Mouse (Mus musculus) thymus, adult 2 months (tissue): ENCODE results near the gene Lefty1.
"Not testable (repeated sequence)": the region's sequence is repeated elsewhere in the genome, so short reads cannot be mapped to it uniquely, and the experiment has no call there.

Experiments used
- CTCF ChIP-seq: fragments of 200-500 bp; IDR thresholded peaks from 2 replicates; pipeline ENCODE4 v1.5.1; 2012; ENCODE audit warnings: mild to moderate bottlenecking, control low read depth, low read length, moderate library complexity, borderline replicate concordance; ENCODE audit not compliant: control insufficient read depth, poor library complexity, insufficient read depth; ENCODE audit errors: extremely low read depth
- POLR2A ChIP-seq: fragments of 200-500 bp; IDR thresholded peaks from 2 replicates; pipeline ENCODE4 v1.6.1; 2012; ENCODE audit warnings: mild to moderate bottlenecking, low read length, control low read depth, moderate library complexity; ENCODE audit not compliant: control insufficient read depth, poor library complexity, insufficient read depth; ENCODE audit errors: extremely low read depth

GRCm38 (mm10) chr1:180937631-180938030, 2.8 kb downstream of the Lefty1 start:
- TF ChIP-seq CTCF, result 0 out of 2 replicates have a peak, but pooled peaks have one; percentile 25
- not testable (repeated sequence) for TF ChIP-seq POLR2A
